Comparison of ENCODE assay signal across 13 mouse cellular contexts in the genomic region with DNA sequence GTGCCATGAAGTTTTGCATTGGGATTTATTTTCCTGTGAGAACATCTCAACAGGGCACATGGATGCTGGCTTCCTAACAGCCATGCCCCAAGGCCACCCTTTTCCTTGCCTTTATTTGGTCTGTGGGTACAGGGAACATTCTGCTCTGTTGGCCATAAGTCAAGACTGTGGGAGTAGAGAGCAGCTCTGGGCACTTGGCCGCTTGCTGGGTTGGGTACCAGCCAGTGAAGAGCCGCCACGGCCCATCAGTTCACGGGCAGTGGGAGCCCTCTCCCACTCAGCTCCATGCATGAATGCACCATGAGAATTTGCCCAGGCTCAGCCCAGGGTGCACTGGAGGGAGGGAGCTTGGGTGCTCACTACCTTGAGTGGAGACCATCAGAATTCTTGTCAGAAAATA.
A peak's percentile ranks its signal among the peaks of the same experiment; 100 is the strongest.
DNase-seq lines count a peak whose midpoint lies in the region; ATAC-seq and TF ChIP-seq lines count a peak whose summit lies in the region.
"Had no signal": no experiment of that assay in that cellular context is flagged by ENCODE, and none has a peak within 500 bp of the region (broad histone marks: within the 10 kb centered on the region; RNA-seq: fewer than 3 reads in every experiment).

No protein-coding gene starts in this region.

- TF ChIP-seq EP300 in heart, adult 2 months (IDR thresholded peaks at IDR 0.05; ENCODE audit: insufficient read depth, low read depth, low read length), result peak; percentile 88

- no peak for ATAC-seq in heart, embryonic 12.5 days (ENCODE audit: insufficient number of reproducible peaks, low FRiP score)
- peak; percentile 73 for ATAC-seq in cerebellum, adult (ENCODE audit: insufficient number of reproducible peaks, low FRiP score, low TSS enrichment)
- peak; percentile 90 for ATAC-seq in kidney, postnatal 0 days (replicated peaks; ENCODE audit: low FRiP score, low read depth)
- ATAC-seq in intestine, embryonic 15.5 days, result no peak
- ATAC-seq: forebrain, embryonic 15.5 days had no signal

- peaks cover 3% of the 10 kb centered on the region for H3K36me3 ChIP-seq in heart, adult 2 months (ENCODE audit: control insufficient read depth, insufficient read depth, low read length)
- H3K36me3 ChIP-seq in heart, embryonic 12.5 days, result no peaks in the 10 kb centered on the region
- no peaks in the 10 kb centered on the region for H3K36me3 ChIP-seq in kidney, postnatal 0 days (ENCODE audit: insufficient read depth, low read length)
- H3K36me3 ChIP-seq in intestine, embryonic 15.5 days, result no peaks in the 10 kb centered on the region
- H3K36me3 ChIP-seq: forebrain, embryonic 15.5 days; heart, embryonic 15.5 days had no signal

- no peaks in the 10 kb centered on the region for H3K79me2 ChIP-seq in heart, adult 2 months (replicated peaks; ENCODE audit: control insufficient read depth, insufficient read depth, low read length)

- intact Hi-C loops in heart, adult 2 months (cut with DNase I), result no loop called here

- DNase-seq in heart, adult 2 months, result peak; percentile 52 to 75
- DNase-seq in heart, adult 9 months (ENCODE audit: low spot score in 2 of 2), result peak; percentile 59 to 72
- peak; percentile 56 for DNase-seq in kidney, postnatal 0 days (ENCODE audit: low spot score)
- no peak for DNase-seq in adrenal gland, postnatal 25 days
- no peak for DNase-seq in embryo, embryonic 11 days
- DNase-seq: B cell, adult 2 months; thymus, adult 2 months had no signal

- peaks cover 5% of the 10 kb centered on the region for H3K4me1 ChIP-seq in heart, adult 2 months (ENCODE audit: control insufficient read depth, insufficient read depth, low read length)
- H3K4me1 ChIP-seq in heart, embryonic 12.5 days (replicated peaks), result peaks cover 22% of the 10 kb centered on the region
- no peaks in the 10 kb centered on the region; the same call in 1 of the 2 replicates for H3K4me1 ChIP-seq in kidney, postnatal 0 days (replicated peaks; ENCODE audit: insufficient read depth, low read length)
- 0 out of 2 replicates have a peak, but pooled peaks cover 8% of the 10 kb centered on the region for H3K4me1 ChIP-seq in intestine, embryonic 15.5 days (replicated peaks)
- H3K4me1 ChIP-seq: forebrain, embryonic 15.5 days had no signal

- no peaks in the 10 kb centered on the region for H3K9me3 ChIP-seq in heart, embryonic 12.5 days (replicated peaks)
- no peaks in the 10 kb centered on the region for H3K9me3 ChIP-seq in kidney, postnatal 0 days (replicated peaks; ENCODE audit: low read length)
- H3K9me3 ChIP-seq in intestine, embryonic 15.5 days, result no peaks in the 10 kb centered on the region
- H3K9me3 ChIP-seq: forebrain, embryonic 15.5 days; heart, embryonic 15.5 days had no signal

- TF ChIP-seq POLR2A in heart, adult 2 months (IDR thresholded peaks at IDR 0.05; ENCODE audit: insufficient read depth, low read depth, low read length), result 0 out of 2 replicates have a peak, but pooled peaks have one; percentile 22

- WGBS in heart, adult 2 months, result 57% methylated on average over 4 of the region's 4 CpGs
- WGBS in heart, embryonic 12.5 days, result 81% methylated on average over 4 of the region's 4 CpGs
- WGBS in kidney, postnatal 0 days, result 40% methylated on average over 4 of the region's 4 CpGs
- WGBS in intestine, embryonic 15.5 days, result 80% methylated on average over 4 of the region's 4 CpGs

- TF ChIP-seq CTCF in heart, adult 2 months (IDR thresholded peaks at IDR 0.05), result no peak
- TF ChIP-seq CTCF in kidney, postnatal 0 days (IDR thresholded peaks at IDR 0.05; ENCODE audit: low read depth), result no peak

- H3K4me2 ChIP-seq in heart, embryonic 12.5 days, result no peak overlapping the region
- H3K4me2 ChIP-seq in kidney, postnatal 0 days (ENCODE audit: low read length), result no peak overlapping the region
- no peak overlapping the region for H3K4me2 ChIP-seq in intestine, embryonic 15.5 days (replicated peaks)
- H3K4me2 ChIP-seq: forebrain, embryonic 15.5 days; heart, embryonic 15.5 days had no signal

- H3K27me3 ChIP-seq in heart, adult 2 months (ENCODE audit: control insufficient read depth, insufficient read depth, low read length), result no peaks in the 10 kb centered on the region
- no peaks in the 10 kb centered on the region for H3K27me3 ChIP-seq in heart, embryonic 12.5 days (replicated peaks)
- H3K27me3 ChIP-seq in kidney, postnatal 0 days (ENCODE audit: insufficient read depth, low read length), result no peaks in the 10 kb centered on the region
- H3K27me3 ChIP-seq in intestine, embryonic 15.5 days (replicated peaks), result no peaks in the 10 kb centered on the region
- H3K27me3 ChIP-seq: forebrain, embryonic 15.5 days; heart, embryonic 15.5 days had no signal

- no peak overlapping the region for H3K9ac ChIP-seq in heart, adult 2 months (ENCODE audit: low read depth, low read length)
- no peak overlapping the region for H3K9ac ChIP-seq in heart, embryonic 12.5 days
- no peak overlapping the region for H3K9ac ChIP-seq in kidney, postnatal 0 days (ENCODE audit: low read depth, low read length)
- H3K9ac ChIP-seq in intestine, embryonic 15.5 days, result no peak overlapping the region
- H3K9ac ChIP-seq: forebrain, embryonic 15.5 days; heart, embryonic 15.5 days had no signal

- H3K4me3 ChIP-seq in heart, adult 2 months, result no peak overlapping the region
- H3K4me3 ChIP-seq in heart, embryonic 12.5 days, result no peak overlapping the region
- H3K4me3 ChIP-seq in kidney, postnatal 0 days (replicated peaks; ENCODE audit: low read depth, low read length), result no peak overlapping the region
- no peak overlapping the region for H3K4me3 ChIP-seq in intestine, embryonic 15.5 days (replicated peaks)
- H3K4me3 ChIP-seq: forebrain, embryonic 15.5 days; heart, embryonic 15.5 days had no signal

- H3K27ac ChIP-seq in heart, adult 2 months, result peak overlapping the region; percentile 66
- no peak overlapping the region for H3K27ac ChIP-seq in heart, embryonic 12.5 days (ENCODE audit: poor library complexity, severe bottlenecking)
- no peak overlapping the region for H3K27ac ChIP-seq in kidney, postnatal 0 days
- no peak overlapping the region for H3K27ac ChIP-seq in intestine, embryonic 15.5 days
- H3K27ac ChIP-seq: forebrain, embryonic 15.5 days; heart, embryonic 15.5 days; macrophage had no signal

Comparison
In these comparisons a context has a peak if more than half of its experiments do, and no peak if none do; other contexts are left out.
1. DNase-seq: peak in heart, adult 2 months (2 of 2), heart, adult 9 months (2 of 2) and kidney, postnatal 0 days (single experiment); none in adrenal gland, postnatal 25 days (single experiment) and embryo, embryonic 11 days (single experiment).
2. ATAC-seq: peak in cerebellum, adult (single experiment) and kidney, postnatal 0 days (single experiment); none in heart, embryonic 12.5 days (single experiment) and intestine, embryonic 15.5 days (single experiment).